16 mouse cellular contexts compared by ENCODE assay signal in genomic region chrY:90734334-90734696, GRCm38 (mm10). TPM values are rescaled to one million over a fixed set of nuclear protein-coding genes. Genes with fewer than 3 reads are reported as not detected.
A peak's percentile ranks its signal among the peaks of the same experiment; 100 is the strongest.
DNase-seq lines count a peak whose midpoint lies in the region; ATAC-seq and TF ChIP-seq lines count a peak whose summit lies in the region.
"Not testable (repeated sequence)": the region's sequence is repeated elsewhere in the genome, so short reads cannot be mapped to it uniquely, and the experiment has no call there.
"Had no signal": no experiment of that assay in that cellular context is flagged by ENCODE, and none has a peak within 500 bp of the region (broad histone marks: within the 10 kb centered on the region; RNA-seq: fewer than 3 reads in every experiment).

No protein-coding gene starts in this region.

- not testable (repeated sequence) for TF ChIP-seq CTCF in gastrocnemius, adult 2 months (IDR thresholded peaks at IDR 0.05)

- DNase-seq in adrenal gland, adult (ENCODE audit: inconsistent age in 2 of 2, low spot score in 1 of 2): peak; percentile 24 to 34
- peak; percentile 17 to 71 for DNase-seq in cerebellum, postnatal 4 days (ENCODE audit: low spot score in 2 of 2)
- DNase-seq in gastrocnemius, adult 2 months: peak; percentile 29
- DNase-seq in intestine, embryonic 14.5 days (ENCODE audit: low spot score): peak; percentile 50
- DNase-seq in lung, adult 18-20 months: peak; percentile 13 to 36
- peak; percentile 54 to 71 for DNase-seq in right cerebral cortex, postnatal 10 days (ENCODE audit: low spot score in 2 of 2)
- peak; percentile 45 for DNase-seq in urinary bladder, postnatal 25 days (ENCODE audit: low spot score)

- H3K27ac ChIP-seq in gastrocnemius, adult 2 months; intestine, embryonic 14.5 days (ENCODE audit: low read depth): not testable (repeated sequence)

- H3K4me3 ChIP-seq in gastrocnemius, adult 2 months; intestine, embryonic 14.5 days (ENCODE audit: low read depth, low read length): not testable (repeated sequence)

- H3K27me3 ChIP-seq in intestine, embryonic 14.5 days (replicated peaks; ENCODE audit: control insufficient read depth, insufficient read depth, low read length): not testable (repeated sequence)

- ATAC-seq in CD4-positive, CD25-positive, alpha-beta regulatory T cell, adult 4 months: peak; percentile 15
- ATAC-seq in intestine, embryonic 14.5 days (replicated peaks; ENCODE audit: low FRiP score, low TSS enrichment, low read depth): 0 out of 2 replicates have a peak, but pooled peaks have one; percentile 24

- H3K36me3 ChIP-seq in intestine, embryonic 14.5 days (ENCODE audit: control insufficient read depth, insufficient read depth, low read length): peaks cover 36% of the 10 kb centered on the region

- WGBS in intestine, embryonic 14.5 days: 68% methylated on average over 7 of the region's 8 CpGs

- intact Hi-C loops in gastrocnemius, adult 2 months (cut with DNase I): not testable (repeated sequence)

- not testable (repeated sequence) for H3K9ac ChIP-seq in intestine, embryonic 14.5 days (ENCODE audit: low read length)

- peaks cover 26% of the 10 kb centered on the region for H3K9me3 ChIP-seq in intestine, embryonic 14.5 days (ENCODE audit: control insufficient read depth, low read length)

- not testable (repeated sequence) for H3K4me1 ChIP-seq in intestine, embryonic 14.5 days (replicated peaks; ENCODE audit: control insufficient read depth, insufficient read depth, low read length)

- H3K4me2 ChIP-seq in intestine, embryonic 14.5 days (ENCODE audit: low read length): not testable (repeated sequence)

RNA-seq across cellular contexts. Expression of gene Gm21860, which starts 20.3 kb away (rescaled TPM):
- not detected for polyA plus RNA-seq in CD4-positive, CD25-positive, alpha-beta regulatory T cell, adult 4 months (2017; shearing (Covaris generic))
- not detected for total RNA-seq in gastrocnemius, adult 2 months (2021)
- polyA plus RNA-seq in intestine, embryonic 14.5 days (2014; fragmentation: Nextera tagmentation; extraction: Ambion mirVana): not detected in 2 replicates
- total RNA-seq: layer of hippocampus, postnatal 36 days; megakaryocyte-erythroid progenitor cell, adult 5-6 weeks had no signal
- polyA plus RNA-seq: forebrain, embryonic 15.5 days; heart, embryonic 13.5 days; intestine, postnatal 0 days; liver, embryonic 13.5 days; neural tube, embryonic 15.5 days; stomach, embryonic 14.5 days had no signal

RNA-seq across cellular contexts. Expression of gene Gm47283, which starts 50.2 kb away (rescaled TPM):
- polyA plus RNA-seq in CD4-positive, CD25-positive, alpha-beta regulatory T cell, adult 4 months (2017; shearing (Covaris generic)): not detected
- total RNA-seq in gastrocnemius, adult 2 months (2021): not detected
- not detected in 2 replicates for polyA plus RNA-seq in intestine, embryonic 14.5 days (2014; fragmentation: Nextera tagmentation; extraction: Ambion mirVana)
- total RNA-seq: layer of hippocampus, postnatal 36 days; megakaryocyte-erythroid progenitor cell, adult 5-6 weeks had no signal
- polyA plus RNA-seq: forebrain, embryonic 15.5 days; heart, embryonic 13.5 days; intestine, postnatal 0 days; liver, embryonic 13.5 days; neural tube, embryonic 15.5 days; stomach, embryonic 14.5 days had no signal
